Mouse (Mus musculus) neural tube, embryonic 15.5 days (tissue): ENCODE data around the gene Lrrc25. TPM values are rescaled to one million over a fixed set of nuclear protein-coding genes. Genes with fewer than 3 reads are reported as not detected.

ENCODE experiments used
- ATAC-seq: fragments of 200-750 bp; cut with Nextera tagmentation; 2 replicates; pipeline ENCODE4 v1.8.0; 2017; ENCODE audit warnings: mild to moderate bottlenecking, moderate TSS enrichment, moderate library complexity; ENCODE audit not compliant: low FRiP score
- H3K27ac ChIP-seq: fragments of 300-500 bp; sonication (generic); replicated peaks from 2 replicates; pipeline ENCODE4 v1.5.1; 2015; ENCODE audit warnings: mild to moderate bottlenecking, inconsistent platforms
- H3K27me3 ChIP-seq: fragments of 300-500 bp; sonication (generic); replicated peaks from 2 replicates; pipeline ENCODE4 v1.6.1; 2015; ENCODE audit warnings: inconsistent platforms
- H3K36me3 ChIP-seq: fragments of 300-500 bp; sonication (generic); 2 replicates; pipeline ENCODE4 v1.6.1; 2015; ENCODE audit warnings: inconsistent platforms
- H3K4me1 ChIP-seq: fragments of 300-500 bp; sonication (generic); 2 replicates; pipeline ENCODE4 v1.6.1; 2015; ENCODE audit warnings: inconsistent platforms
- H3K4me2 ChIP-seq: fragments of 300-500 bp; sonication (generic); 2 replicates; pipeline ENCODE4 v1.6.1; 2015; ENCODE audit warnings: inconsistent platforms, mild to moderate bottlenecking, moderate library complexity
- H3K4me3 ChIP-seq: fragments of 300-500 bp; sonication (generic); replicated peaks from 2 replicates; pipeline ENCODE4 v1.5.1; 2015; ENCODE audit warnings: mild to moderate bottlenecking, inconsistent platforms
- H3K9ac ChIP-seq: fragments of 300-500 bp; sonication (generic); replicated peaks from 2 replicates; pipeline ENCODE4 v1.6.1; 2015; ENCODE audit warnings: mild to moderate bottlenecking, inconsistent platforms
- H3K9me3 ChIP-seq: fragments of 300-500 bp; sonication (generic); replicated peaks from 2 replicates; pipeline ENCODE4 v1.6.1; 2016; ENCODE audit warnings: inconsistent platforms
- WGBS: fragments of 180-500 bp; shearing (Covaris S2); methylation state at CpG from one replicate; pipeline ENCODE4 v1.1.7; 2015; ENCODE audit warnings: mixed read lengths; 5-methylcytosine and 5-hydroxymethylcytosine counted together
- polyA plus RNA-seq: library from polyadenylated mRNA; unstranded; fragments of >200 nt; fragmentation: Nextera tagmentation; extraction: Ambion mirVana; gene quantifications from 2 replicates; pipeline ENCODE4 v1.2.1, GENCODE M21; 2015

Lrrc25 gene
- polyA plus RNA-seq, 1 experiment from 2014 or later = 2.6 TPM

GRCm38 (mm10) chr8:70600473-70601270 lies 15.3 kb upstream of the Lrrc25 start:
- Histone ChIP-seq H3K27me3 (no peaks in the 10 kb centered on the region), H3K4me1 (peaks cover 76% of the 10 kb centered on the region), H3K27ac (peak overlapping the region; percentile 71), H3K36me3 (peaks cover 18% of the 10 kb centered on the region), H3K9me3 (no peaks in the 10 kb centered on the region), H3K4me3 (0 out of 2 replicates have a peak overlapping the region, but pooled peaks have one; percentile 9), H3K9ac (peak overlapping the region; percentile 23; the same call in 1 of the 2 replicates), H3K4me2 (peak overlapping the region; percentile 51)
- WGBS = 18% methylated on average over 10 of the region's 10 CpGs
- ATAC-seq = 0 out of 2 replicates have a peak, but pooled peaks have one; percentile 3

DNA sequence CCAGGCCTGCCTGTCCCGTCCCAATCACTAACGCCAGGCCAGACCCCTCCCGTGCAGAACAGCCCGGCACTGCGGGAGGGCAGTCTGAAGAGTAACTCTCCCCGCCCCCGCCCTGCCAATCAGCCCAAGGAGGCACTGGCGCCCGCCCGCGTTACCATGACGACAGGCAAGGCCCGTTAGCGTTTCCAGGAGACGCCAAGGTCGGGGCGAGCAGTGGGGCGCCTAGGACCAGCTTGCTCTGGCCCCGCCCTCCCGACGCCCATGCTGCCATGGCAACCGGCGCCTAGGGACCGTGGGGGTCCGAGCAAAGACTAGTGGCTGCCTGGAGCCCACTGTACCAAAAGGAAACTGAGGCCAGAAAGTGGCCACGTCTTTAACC lies 14.7 kb upstream of the Lrrc25 start:
- peak overlapping the region; percentile 51 for H3K4me2 ChIP-seq
- no peaks in the 10 kb centered on the region for H3K9me3 ChIP-seq
- 0 out of 2 replicates have a peak overlapping the region, but pooled peaks have one; percentile 9 for H3K4me3 ChIP-seq
- 2% methylated on average over 24 of the region's 26 CpGs for WGBS
- peak; percentile 46; the same call in 1 of the 2 replicates for ATAC-seq
- H3K9ac ChIP-seq = no peak overlapping the region
- H3K27me3 ChIP-seq = no peaks in the 10 kb centered on the region
- peaks cover 12% of the 10 kb centered on the region; the same call in 1 of the 2 replicates for H3K36me3 ChIP-seq
- H3K27ac ChIP-seq = peak overlapping the region; percentile 71
- H3K4me1 ChIP-seq = peaks cover 76% of the 10 kb centered on the region

DNA sequence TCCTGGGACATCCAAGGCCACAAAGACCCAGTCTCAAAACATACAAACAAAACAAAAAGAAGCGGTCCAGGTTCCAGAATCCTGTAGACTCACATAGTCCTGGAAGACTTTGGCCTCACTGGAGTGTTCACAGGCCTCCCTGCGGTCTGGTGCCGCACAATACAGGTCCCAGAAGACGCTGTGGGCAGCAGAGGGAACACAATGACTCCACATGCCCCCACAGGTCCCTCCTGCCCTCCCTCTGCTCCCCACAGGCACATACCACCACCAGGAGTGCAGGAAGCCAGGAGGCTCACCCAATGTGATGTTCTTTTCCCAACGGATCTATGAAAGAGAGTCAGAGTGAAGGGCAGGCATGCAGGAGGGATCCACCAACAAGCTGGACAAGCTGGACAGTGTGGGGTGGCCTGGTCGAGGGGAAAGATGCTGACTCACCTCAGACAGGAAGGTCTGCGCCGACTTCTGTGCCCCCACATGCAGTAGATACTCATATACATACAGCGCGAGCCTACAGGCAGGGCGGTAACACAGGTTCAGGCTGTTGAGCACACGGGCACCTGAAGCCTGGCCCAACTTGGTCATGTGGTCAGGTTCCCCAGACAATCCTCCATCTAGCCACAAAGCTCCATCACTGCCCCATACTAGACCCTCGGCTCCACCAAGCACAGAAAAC lies 13.7 kb upstream of the Lrrc25 start:
- ATAC-seq = no peak
- no peak overlapping the region for H3K4me2 ChIP-seq
- no peaks in the 10 kb centered on the region for H3K27me3 ChIP-seq
- peak overlapping the region; percentile 71; the same call in 1 of the 2 replicates for H3K27ac ChIP-seq
- H3K4me3 ChIP-seq = no peak overlapping the region
- 0 out of 2 replicates have a peak, but pooled peaks cover 8% of the 10 kb centered on the region for H3K36me3 ChIP-seq
- no peak overlapping the region for H3K9ac ChIP-seq
- WGBS = 95% methylated on average over 13 of the region's 13 CpGs
- no peaks in the 10 kb centered on the region for H3K9me3 ChIP-seq
- H3K4me1 ChIP-seq = peaks cover 76% of the 10 kb centered on the region

GRCm38 (mm10) chr8:70604558-70604957 lies 11.4 kb upstream of the Lrrc25 start:
- H3K4me3 ChIP-seq = no peak overlapping the region
- peaks cover 75% of the 10 kb centered on the region for H3K4me1 ChIP-seq
- no peaks in the 10 kb centered on the region for H3K27me3 ChIP-seq
- H3K27ac ChIP-seq = no peak overlapping the region
- WGBS = 86% methylated on average over 7 of the region's 7 CpGs
- no peak for ATAC-seq
- 0 out of 2 replicates have a peak, but pooled peaks cover 8% of the 10 kb centered on the region for H3K36me3 ChIP-seq
- H3K4me2 ChIP-seq = no peak overlapping the region
- H3K9ac ChIP-seq = no peak overlapping the region
- no peaks in the 10 kb centered on the region for H3K9me3 ChIP-seq

DNA sequence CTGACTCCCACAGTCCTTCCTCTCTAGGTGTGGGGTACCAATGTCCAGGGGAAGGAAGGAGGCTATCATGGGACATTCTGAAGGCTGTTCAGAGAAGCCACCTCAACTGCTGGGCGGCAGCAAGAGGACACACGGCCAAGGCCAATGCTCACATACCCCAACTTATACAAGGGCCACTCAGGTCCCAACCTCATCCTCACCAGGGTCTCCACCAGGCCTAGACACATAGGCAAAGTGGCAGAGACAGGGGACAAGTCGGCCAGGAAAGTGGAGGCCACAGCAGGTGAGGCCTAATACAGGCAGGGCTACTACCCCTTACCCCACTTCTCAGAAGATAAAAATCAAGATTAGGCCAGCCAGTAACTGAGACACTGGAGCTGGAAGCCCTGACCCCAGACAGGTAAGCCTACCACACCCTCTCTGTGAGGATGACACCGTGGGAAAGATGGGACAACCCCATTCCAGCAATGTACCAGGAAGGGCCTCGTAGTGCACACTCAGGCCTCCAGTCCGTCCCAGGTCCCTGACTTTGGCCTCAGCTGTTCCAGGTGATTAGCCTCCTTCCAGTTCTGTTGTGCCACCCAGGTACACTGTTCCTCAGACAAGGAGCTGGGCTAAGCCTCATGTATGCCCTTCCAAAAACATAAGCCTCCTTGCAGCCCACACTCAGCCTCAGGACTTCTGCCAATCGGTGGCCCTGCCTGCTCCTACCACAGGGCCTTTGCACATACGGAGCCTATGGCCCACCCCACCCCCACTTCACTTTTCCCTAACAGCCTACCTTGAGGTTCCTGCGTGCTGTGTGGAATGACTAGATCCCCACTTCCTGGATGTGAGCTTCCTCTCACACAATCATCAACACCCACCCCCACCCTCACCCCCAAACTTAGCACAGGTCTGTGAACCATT lies 9.8 kb upstream of the Lrrc25 start:
- Histone ChIP-seq H3K27ac (no peak overlapping the region), H3K4me2 (peak overlapping the region; percentile 74), H3K36me3 (0 out of 2 replicates have a peak, but pooled peaks cover 8% of the 10 kb centered on the region), H3K9me3 (no peaks in the 10 kb centered on the region), H3K4me3 (no peak overlapping the region), H3K9ac (no peak overlapping the region), H3K27me3 (no peaks in the 10 kb centered on the region), H3K4me1 (peaks cover 75% of the 10 kb centered on the region)
- ATAC-seq = no peak
- 89% methylated on average over 9 of the region's 9 CpGs for WGBS

DNA sequence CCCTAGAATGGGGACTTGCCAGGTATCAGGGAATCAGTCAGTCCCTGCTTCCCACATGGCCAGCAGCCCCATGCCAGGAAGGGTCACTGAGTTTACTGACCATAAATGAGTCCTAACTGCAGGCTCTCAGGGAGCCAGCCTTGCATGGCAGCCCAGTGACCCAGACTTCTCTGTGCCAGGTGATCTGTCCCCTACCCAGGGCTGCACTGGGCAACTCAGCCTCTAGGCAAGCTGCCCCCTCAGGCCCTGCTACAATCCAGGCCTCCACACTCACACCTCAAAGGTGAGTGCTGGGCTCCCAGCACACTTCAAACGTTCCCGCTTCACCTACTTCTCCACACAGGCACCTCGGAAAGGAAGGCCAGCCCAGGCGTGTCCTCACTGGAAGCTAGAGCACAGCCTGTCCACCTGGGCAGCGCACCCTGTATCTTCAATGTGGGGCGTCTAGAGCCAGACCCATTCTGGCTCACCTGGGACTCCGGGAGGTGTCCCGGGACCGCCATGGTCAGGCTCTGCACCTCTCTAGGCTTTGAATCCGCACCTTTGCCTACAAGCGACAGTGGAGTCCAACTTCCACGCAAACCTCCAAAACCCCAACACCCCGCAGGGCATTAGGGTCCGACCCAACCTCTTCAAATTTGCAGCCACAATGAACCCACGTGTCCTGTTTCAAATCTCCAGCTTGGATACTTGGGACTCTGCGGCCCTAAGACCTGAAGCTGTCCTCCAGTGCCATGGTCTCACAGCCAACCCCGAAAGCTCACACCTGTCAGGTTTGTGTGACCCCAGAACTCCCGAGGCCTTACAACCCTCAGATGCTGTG lies 9.0 kb upstream of the Lrrc25 start:
- WGBS = 69% methylated on average over 18 of the region's 18 CpGs
- H3K27me3 ChIP-seq = no peaks in the 10 kb centered on the region
- H3K36me3 ChIP-seq = 0 out of 2 replicates have a peak, but pooled peaks cover 8% of the 10 kb centered on the region
- no peaks in the 10 kb centered on the region for H3K9me3 ChIP-seq
- H3K9ac ChIP-seq = peak overlapping the region; percentile 89
- peak overlapping the region; percentile 89 for H3K4me3 ChIP-seq
- peaks cover 76% of the 10 kb centered on the region for H3K4me1 ChIP-seq
- H3K27ac ChIP-seq = 0 out of 2 replicates have a peak overlapping the region, but pooled peaks have one; percentile 33
- ATAC-seq = no peak
- peak overlapping the region; percentile 74 for H3K4me2 ChIP-seq

- no peak for ATAC-seq
- Histone ChIP-seq H3K36me3 (0 out of 2 replicates have a peak, but pooled peaks cover 4% of the 10 kb centered on the region), H3K27ac (peak overlapping the region; percentile 88), H3K27me3 (no peaks in the 10 kb centered on the region), H3K9me3 (no peaks in the 10 kb centered on the region), H3K4me2 (peak overlapping the region; percentile 74), H3K9ac (peak overlapping the region; percentile 89), H3K4me1 (peaks cover 76% of the 10 kb centered on the region), H3K4me3 (peak overlapping the region; percentile 89)
- WGBS = 29% methylated on average over 6 of the region's 6 CpGs
Measured at GRCm38 (mm10) chr8:70607603-70607897, 8.4 kb upstream of the Lrrc25 start.

DNA sequence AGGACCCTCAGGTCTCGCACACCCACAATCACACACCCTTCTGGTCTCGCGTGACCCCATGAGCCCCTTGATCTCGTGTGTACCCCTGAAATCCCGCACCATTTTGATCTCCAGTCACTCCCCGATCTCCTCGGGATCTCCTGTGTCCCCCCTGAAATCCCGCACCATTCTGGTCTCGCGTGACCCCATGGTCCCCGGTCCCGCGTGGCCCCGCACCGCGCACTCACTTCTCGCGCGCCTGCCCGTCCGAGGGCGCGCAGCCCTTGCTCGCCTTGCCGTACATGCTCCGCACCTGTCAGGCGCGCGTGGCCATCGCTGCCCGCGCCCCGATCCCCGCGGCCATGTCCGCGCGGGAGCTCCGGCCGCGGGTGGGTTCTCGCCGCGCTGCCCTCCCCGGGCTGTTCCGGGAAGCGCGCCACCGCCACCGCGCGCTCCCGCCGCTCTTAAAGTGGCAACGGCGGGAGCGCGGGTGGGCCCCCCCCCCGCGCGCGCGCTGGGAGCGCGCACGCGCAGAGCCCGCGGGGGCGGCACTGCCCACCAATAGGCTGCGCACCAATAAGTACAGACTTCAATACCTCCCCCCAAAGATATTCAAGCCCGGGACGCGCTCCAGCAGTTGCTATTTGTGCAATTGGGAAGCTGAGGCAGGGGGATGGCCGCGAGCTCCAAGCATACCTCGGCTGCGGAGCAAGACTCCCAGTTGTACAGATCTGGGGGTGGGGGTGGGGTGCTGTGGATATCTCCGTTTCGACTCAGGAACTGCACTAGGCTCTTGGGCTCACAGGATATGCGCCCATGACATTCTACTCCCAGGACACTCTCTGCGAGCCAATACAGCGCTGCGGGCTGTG lies 7.8 kb upstream of the Lrrc25 start:
- peaks cover 76% of the 10 kb centered on the region for H3K4me1 ChIP-seq
- peak; percentile 29 for ATAC-seq

DNA sequence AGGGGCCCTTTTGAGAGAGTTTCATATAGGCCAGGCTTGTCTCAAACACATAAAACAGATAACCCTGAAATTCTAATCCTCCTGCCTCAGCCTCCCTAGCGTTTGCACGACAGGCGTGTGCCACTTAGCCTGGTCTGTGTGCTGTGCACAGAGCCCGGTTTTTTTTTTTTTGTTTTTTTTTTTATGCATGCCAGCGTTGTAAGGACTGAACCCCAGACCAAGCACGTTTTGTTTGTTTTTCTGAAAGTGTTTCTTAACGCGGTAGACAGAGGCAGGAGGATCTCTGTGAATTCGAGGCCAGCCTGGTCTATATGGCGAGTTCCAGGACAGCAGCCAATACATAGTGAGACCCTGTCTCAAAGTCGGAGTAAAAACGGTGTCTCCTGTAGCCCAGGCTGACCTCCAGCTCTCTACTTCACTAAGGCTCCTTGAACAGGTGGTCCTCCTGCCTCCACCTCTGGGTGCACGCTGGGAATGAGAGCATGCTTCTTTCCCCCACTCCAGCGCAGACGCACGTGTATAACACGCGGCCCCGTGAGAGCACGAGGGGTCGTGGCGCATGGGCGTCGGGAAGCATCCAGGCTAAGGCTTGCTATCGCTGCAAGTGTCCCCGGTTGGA lies 7.1 kb upstream of the Lrrc25 start, which contains the start of gene Ssbp4:
Ssbp4 (minus strand) TSS at position 124 of the 619 bp plus-strand sequence.
- H3K9me3 ChIP-seq = no peaks in the 10 kb centered on the region
- peaks cover 76% of the 10 kb centered on the region for H3K4me1 ChIP-seq
- peak within 1 kb of the TSS; percentile 88 for H3K27ac ChIP-seq
- WGBS = 4% methylated on average over 26 of the region's 26 CpGs
- H3K4me2 ChIP-seq = peak within 1 kb of the TSS; percentile 74
- peak within 1 kb of the TSS; percentile 89 for H3K9ac ChIP-seq
- no peaks in the 10 kb centered on the region for H3K27me3 ChIP-seq
- H3K4me3 ChIP-seq = peak within 1 kb of the TSS; percentile 89
- ATAC-seq = peak; percentile 13
- no peaks in the 10 kb centered on the region for H3K36me3 ChIP-seq

More for the DNA sequence above, 7.8 kb upstream of the Lrrc25 start:
- WGBS = 1% methylated on average over 83 of the region's 84 CpGs
- Histone ChIP-seq H3K9ac (peak overlapping the region; percentile 89), H3K27me3 (no peaks in the 10 kb centered on the region), H3K27ac (peak overlapping the region; percentile 88), H3K4me2 (peak overlapping the region; percentile 74), H3K4me3 (peak overlapping the region; percentile 89), H3K9me3 (no peaks in the 10 kb centered on the region), H3K36me3 (0 out of 2 replicates have a peak, but pooled peaks cover under 1% of the 10 kb centered on the region)
